Mouse (Mus musculus) testis, adult 2 months (tissue): ENCODE measurements around the gene Ddost.

ENCODE experiments used
- CTCF ChIP-seq: fragments of 200-500 bp; IDR thresholded peaks from 2 replicates; pipeline ENCODE4 v1.5.1; 2012; ENCODE audit warnings: low read depth, mild to moderate bottlenecking, inconsistent platforms, low read length, moderate library complexity; ENCODE audit not compliant: control insufficient read depth, insufficient read depth, insufficient replicate concordance
- POLR2A ChIP-seq: fragments of 200-500 bp; IDR thresholded peaks from 2 replicates; pipeline ENCODE4 v1.6.1; 2012; ENCODE audit warnings: low read depth, mild to moderate bottlenecking, inconsistent platforms, low read length, moderate library complexity; ENCODE audit not compliant: control insufficient read depth

- TF ChIP-seq CTCF (no peak), POLR2A (peak; percentile 76)
These were observed at the start of gene Ddost for GRCm38 (mm10) chr4:138304340-138305104.
